Mouse (Mus musculus) kidney, postnatal 25 days (tissue): ENCODE results near the gene Cdc6.

Source experiments
- DNase-seq, 2 experiments: peaks; one replicate each; pipeline ENCODE4 v3.0.0; 2021; ENCODE audit warnings: mixed read lengths in 2 of 2

Gene Cdc6

GRCm38 (mm10) chr11:98962421-98963095 is 55.0 kb downstream of the Cdc6 start:
- DNase-seq = peak in 1 of 2 experiments; percentile 52

- DNase-seq = peak; percentile 91 to 95
Observed at GRCm38 (mm10) chr11:98963191-98964021, 55.8 kb downstream of the Cdc6 start.

DNA sequence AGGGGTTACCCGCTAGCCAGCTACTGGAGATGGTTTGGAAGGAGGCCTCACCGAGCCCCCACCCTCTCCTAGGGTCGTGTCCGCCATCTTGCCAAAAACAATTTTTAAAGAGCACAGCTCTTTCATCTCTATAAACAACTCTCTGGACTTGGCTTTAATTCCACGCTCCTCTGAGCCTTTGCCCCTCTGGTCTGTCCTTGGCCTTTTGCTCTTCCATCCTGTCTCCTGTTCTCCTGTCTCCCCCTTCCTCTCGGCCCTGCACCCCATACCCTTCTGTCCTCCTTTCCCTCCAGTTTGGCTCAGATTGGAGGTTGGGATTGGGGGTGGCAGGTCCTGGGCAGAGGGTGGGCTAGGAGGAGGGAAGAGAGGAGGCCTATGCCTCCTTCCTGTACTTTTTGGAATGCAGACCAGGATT is 56.6 kb downstream of the Cdc6 start:
- peak in 1 of 2 experiments; percentile 33 for DNase-seq

- DNase-seq = peak in 1 of 2 experiments; percentile 73
Observed at GRCm38 (mm10) chr11:98964616-98965415, 57.2 kb downstream of the Cdc6 start.

- DNase-seq = peak in 1 of 2 experiments; percentile 43
Observed at GRCm38 (mm10) chr11:98965416-98966077, 57.9 kb downstream of the Cdc6 start.

- peak in 1 of 2 experiments; percentile 82 for DNase-seq
Observed at GRCm38 (mm10) chr11:98966499-98967141, 59.0 kb downstream of the Cdc6 start.

GRCm38 (mm10) chr11:98968079-98968478 is 60.5 kb downstream of the Cdc6 start:
- peak in 1 of 2 experiments; percentile 39 for DNase-seq

DNA sequence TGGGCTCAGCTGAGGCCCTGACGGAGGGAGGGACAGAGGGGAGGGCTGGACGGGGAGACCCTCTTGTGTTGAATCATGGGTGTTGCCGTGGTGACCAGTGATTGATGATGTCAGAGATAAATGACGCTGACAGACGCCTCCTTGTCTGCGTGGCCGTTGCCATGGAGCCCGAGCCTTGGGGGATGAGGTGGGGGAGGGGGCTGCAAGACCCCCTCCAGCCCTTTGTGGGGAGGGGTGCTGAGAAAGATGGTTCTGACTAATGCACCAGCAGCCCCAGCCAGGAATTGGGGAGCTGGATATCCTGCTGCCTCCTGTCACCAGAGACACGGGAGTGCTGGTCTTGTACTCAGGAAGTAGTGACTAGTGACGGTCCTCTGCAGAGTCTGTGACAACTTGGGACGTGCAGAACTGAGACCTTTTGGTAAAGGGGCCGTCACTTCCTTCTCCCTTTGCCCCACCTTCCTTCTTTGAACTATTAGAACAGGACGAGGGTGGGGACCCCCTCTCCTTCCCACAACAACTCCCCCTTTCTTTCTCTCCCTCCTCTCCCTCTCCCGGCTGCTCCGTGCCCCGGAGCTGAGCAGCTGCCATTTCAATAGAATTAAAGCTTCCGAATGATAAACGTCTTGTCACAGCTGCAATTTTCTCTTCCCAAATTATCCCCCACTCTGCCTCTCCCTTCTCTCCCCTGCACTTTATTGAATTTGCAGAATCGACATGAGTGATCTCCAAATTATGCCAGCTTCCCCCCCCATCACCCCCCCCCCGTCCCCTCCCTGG is 61.3 kb downstream of the Cdc6 start:
- DNase-seq = peak in 1 of 2 experiments; percentile 50

DNA sequence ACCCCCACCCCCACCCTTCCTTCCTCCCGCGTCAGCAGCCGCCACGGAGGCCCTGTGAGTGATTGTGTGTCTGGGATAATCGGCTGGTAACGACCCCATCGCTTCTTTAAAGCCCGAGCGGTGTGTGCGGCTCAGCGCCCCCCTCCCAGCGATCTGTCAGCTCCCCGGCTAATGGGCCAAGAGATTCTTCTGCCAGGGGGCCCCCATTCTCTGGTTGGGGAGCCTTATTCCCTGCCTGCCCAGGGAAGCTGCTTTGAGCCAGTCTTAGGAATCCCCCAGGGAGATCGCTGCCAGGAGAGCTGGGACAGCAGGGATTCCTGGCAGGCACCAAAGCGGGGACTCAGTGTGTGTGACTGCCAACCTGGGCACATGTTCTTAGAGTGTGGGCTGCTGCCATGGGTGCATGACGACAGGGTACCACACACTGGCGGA is 61.9 kb downstream of the Cdc6 start:
- DNase-seq = peak in 1 of 2 experiments; percentile 70

GRCm38 (mm10) chr11:98970191-98970925 is 62.8 kb downstream of the Cdc6 start:
- DNase-seq = peak; percentile 78 to 94

DNA sequence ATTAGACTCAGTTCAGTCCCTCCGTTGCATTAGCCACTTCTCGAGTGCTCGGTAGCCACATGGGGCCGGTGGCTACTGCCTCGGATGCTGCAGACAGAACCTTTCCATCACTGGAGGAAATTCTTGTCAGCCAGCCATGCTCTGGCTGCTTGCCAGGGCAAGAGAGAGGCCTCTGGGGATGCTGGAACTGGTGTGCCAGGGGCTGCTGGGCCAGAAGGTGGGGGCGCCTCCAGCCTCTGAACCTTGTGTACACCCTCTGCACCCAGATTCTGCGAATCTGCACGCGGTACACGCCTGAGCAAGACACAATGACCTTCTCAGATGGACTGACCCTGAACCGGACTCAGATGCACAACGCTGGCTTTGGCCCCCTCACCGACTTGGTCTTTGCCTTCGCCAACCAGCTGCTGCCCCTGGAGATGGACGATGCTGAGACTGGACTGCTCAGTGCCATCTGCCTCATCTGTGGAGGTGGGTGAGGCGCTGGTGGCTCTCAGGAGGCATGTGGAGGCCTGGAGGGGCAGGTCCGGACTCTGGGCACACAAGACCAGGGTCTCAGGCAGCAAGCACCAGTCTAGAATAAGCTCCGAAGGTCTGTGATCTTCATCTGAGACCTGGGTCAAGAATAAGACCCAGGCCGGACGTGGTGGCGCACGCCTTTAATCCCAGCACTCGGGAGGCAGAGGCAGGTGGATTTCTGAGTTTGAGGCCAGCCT is 63.9 kb downstream of the Cdc6 start:
- DNase-seq = peak; percentile 79 to 87

GRCm38 (mm10) chr11:98972215-98972614 is 64.6 kb downstream of the Cdc6 start:
- DNase-seq = peak; percentile 87 to 91

DNA sequence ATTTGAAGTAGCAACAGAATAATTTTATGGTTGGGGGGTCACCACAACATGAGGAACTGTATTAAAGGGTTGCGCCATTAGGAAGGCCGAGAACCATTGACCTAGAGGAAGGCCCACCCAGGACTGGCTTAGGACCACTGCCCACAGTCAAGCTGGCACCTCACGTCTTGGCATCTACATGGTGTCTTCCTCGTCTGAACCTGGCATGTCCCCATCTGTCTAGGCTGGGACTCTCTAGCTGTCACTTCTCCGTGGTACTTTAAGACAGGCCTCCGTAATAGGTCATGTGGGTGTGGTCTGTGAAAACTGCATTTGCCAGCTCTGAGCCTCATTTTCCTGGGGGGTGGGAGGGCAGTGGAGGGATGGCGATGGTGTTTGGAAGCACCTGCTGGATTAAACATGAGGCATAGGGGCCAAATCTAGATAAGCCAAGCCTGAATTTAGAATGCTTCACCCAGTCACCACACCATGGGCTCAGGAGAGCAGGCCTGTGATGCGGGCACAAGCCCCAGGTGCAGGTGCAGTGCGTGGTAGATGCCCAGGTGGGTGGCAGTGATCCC is 65.3 kb downstream of the Cdc6 start:
- DNase-seq = peak in 1 of 2 experiments; percentile 49
